Comparison of ENCODE assay signal across 9 mouse cellular contexts in the genomic region with DNA sequence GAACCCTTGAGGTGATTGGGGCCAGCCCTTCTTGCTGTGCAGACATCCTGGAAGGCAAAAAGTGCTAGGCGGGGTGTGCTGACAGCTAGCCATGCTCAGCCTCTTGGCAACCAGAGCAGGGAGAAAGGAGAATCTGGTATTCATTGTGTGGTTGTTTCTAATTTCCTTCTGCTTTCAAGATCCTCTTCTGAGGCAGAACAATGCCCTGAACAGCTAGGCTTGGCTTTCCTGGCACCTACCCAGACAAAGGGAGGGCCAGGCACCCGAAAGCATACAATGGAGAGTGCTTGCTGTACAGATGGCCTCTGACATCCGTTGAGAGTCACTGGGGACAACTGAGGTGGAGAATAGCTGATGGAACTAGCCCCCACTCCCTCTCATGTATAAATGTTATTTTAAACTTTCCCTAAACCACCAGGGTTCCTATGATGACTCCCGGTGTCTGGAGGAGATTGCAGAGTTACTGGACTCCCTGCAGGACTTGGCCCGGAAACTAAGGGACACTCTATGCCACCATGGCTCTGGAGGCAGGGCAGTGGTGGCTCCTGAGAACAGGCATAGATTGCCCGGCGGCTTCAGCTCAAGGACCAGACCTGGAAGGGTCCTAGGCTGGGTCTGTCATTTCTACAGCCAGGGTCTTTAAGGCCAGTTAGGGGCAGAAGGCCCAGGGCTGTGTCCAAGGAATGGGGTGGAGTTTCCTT. TPM values are rescaled to one million over a fixed set of nuclear protein-coding genes. Genes with fewer than 3 reads are reported as not detected.
A peak's percentile ranks its signal among the peaks of the same experiment; 100 is the strongest.
DNase-seq lines count a peak whose midpoint lies in the region; ATAC-seq and TF ChIP-seq lines count a peak whose summit lies in the region.
"Had no signal": no experiment of that assay in that cellular context is flagged by ENCODE, and none has a peak within 500 bp of the region (broad histone marks: within the 10 kb centered on the region; RNA-seq: fewer than 3 reads in every experiment).

No protein-coding gene starts in this region.

- no peak overlapping the region for H3K4me2 ChIP-seq in midbrain, embryonic 15.5 days
- H3K4me2 ChIP-seq in heart, embryonic 15.5 days: no peak overlapping the region
- no peak overlapping the region for H3K4me2 ChIP-seq in kidney, embryonic 16.5 days (replicated peaks; ENCODE audit: low read depth, low read length)
- H3K4me2 ChIP-seq in lung, postnatal 0 days (replicated peaks; ENCODE audit: low read depth, low read length): no peak overlapping the region
- H3K4me2 ChIP-seq: liver, embryonic 15.5 days had no signal

- no peaks in the 10 kb centered on the region for H3K27me3 ChIP-seq in midbrain, embryonic 10.5 days (ENCODE audit: low read depth, poor library complexity, severe bottlenecking)
- H3K27me3 ChIP-seq in midbrain, embryonic 15.5 days (replicated peaks): no peaks in the 10 kb centered on the region
- H3K27me3 ChIP-seq in heart, embryonic 15.5 days: no peaks in the 10 kb centered on the region
- no peaks in the 10 kb centered on the region for H3K27me3 ChIP-seq in kidney, embryonic 16.5 days (ENCODE audit: insufficient read depth, low read length)
- no peaks in the 10 kb centered on the region for H3K27me3 ChIP-seq in lung, postnatal 0 days (replicated peaks; ENCODE audit: insufficient read depth, low read length)
- no peaks in the 10 kb centered on the region for H3K27me3 ChIP-seq in thymus, adult 2 months (ENCODE audit: control insufficient read depth, insufficient read depth, low read length)
- H3K27me3 ChIP-seq: liver, embryonic 15.5 days had no signal

- TF ChIP-seq POLR2A in thymus, adult 2 months (IDR thresholded peaks at IDR 0.05; ENCODE audit: control insufficient read depth, extremely low read depth, insufficient read depth, low read length, poor library complexity): no peak

- H3K27ac ChIP-seq in midbrain, embryonic 10.5 days (replicated peaks): peak overlapping the region; percentile 63
- no peak overlapping the region for H3K27ac ChIP-seq in midbrain, embryonic 15.5 days
- peak overlapping the region; percentile 69 for H3K27ac ChIP-seq in heart, embryonic 15.5 days
- H3K27ac ChIP-seq in kidney, embryonic 16.5 days (ENCODE audit: low read length): peak overlapping the region; percentile 85
- peak overlapping the region; percentile 86 for H3K27ac ChIP-seq in lung, postnatal 0 days (ENCODE audit: low read length)
- no peak overlapping the region; the same call in 1 of the 2 replicates for H3K27ac ChIP-seq in thymus, adult 2 months (ENCODE audit: control insufficient read depth, insufficient read depth, low read length)

- H3K9me3 ChIP-seq in midbrain, embryonic 10.5 days (replicated peaks): no peaks in the 10 kb centered on the region
- no peaks in the 10 kb centered on the region for H3K9me3 ChIP-seq in midbrain, embryonic 15.5 days
- H3K9me3 ChIP-seq in heart, embryonic 15.5 days (replicated peaks): no peaks in the 10 kb centered on the region
- no peaks in the 10 kb centered on the region for H3K9me3 ChIP-seq in kidney, embryonic 16.5 days (ENCODE audit: low read length)
- H3K9me3 ChIP-seq in lung, postnatal 0 days (ENCODE audit: low read length): no peaks in the 10 kb centered on the region
- H3K9me3 ChIP-seq: liver, embryonic 15.5 days had no signal

- peaks cover 11% of the 10 kb centered on the region for H3K4me1 ChIP-seq in midbrain, embryonic 10.5 days
- H3K4me1 ChIP-seq in midbrain, embryonic 15.5 days: peaks cover 3% of the 10 kb centered on the region
- peaks cover 40% of the 10 kb centered on the region for H3K4me1 ChIP-seq in heart, embryonic 15.5 days (replicated peaks)
- peaks cover 34% of the 10 kb centered on the region for H3K4me1 ChIP-seq in kidney, embryonic 16.5 days (ENCODE audit: insufficient read depth, low read length)
- peaks cover 28% of the 10 kb centered on the region for H3K4me1 ChIP-seq in lung, postnatal 0 days (ENCODE audit: insufficient read depth, low read depth, low read length)
- peaks cover 40% of the 10 kb centered on the region for H3K4me1 ChIP-seq in thymus, adult 2 months (replicated peaks; ENCODE audit: control insufficient read depth, insufficient read depth, low read length)

- no peak overlapping the region for H3K9ac ChIP-seq in midbrain, embryonic 15.5 days
- no peak overlapping the region for H3K9ac ChIP-seq in heart, embryonic 15.5 days
- H3K9ac ChIP-seq in kidney, embryonic 16.5 days (replicated peaks; ENCODE audit: low read length): no peak overlapping the region
- H3K9ac ChIP-seq in lung, postnatal 0 days (replicated peaks; ENCODE audit: low read depth): no peak overlapping the region
- H3K9ac ChIP-seq: liver, embryonic 15.5 days had no signal

- H3K36me3 ChIP-seq in midbrain, embryonic 10.5 days: no peaks in the 10 kb centered on the region
- no peaks in the 10 kb centered on the region for H3K36me3 ChIP-seq in midbrain, embryonic 15.5 days (replicated peaks)
- H3K36me3 ChIP-seq in heart, embryonic 15.5 days: no peaks in the 10 kb centered on the region
- H3K36me3 ChIP-seq in kidney, embryonic 16.5 days (ENCODE audit: insufficient read depth, low read length): no peaks in the 10 kb centered on the region
- H3K36me3 ChIP-seq in lung, postnatal 0 days (ENCODE audit: insufficient read depth, low read length): no peaks in the 10 kb centered on the region
- no peaks in the 10 kb centered on the region for H3K36me3 ChIP-seq in thymus, adult 2 months (ENCODE audit: control insufficient read depth, insufficient read depth, low read length)
- H3K36me3 ChIP-seq: liver, embryonic 15.5 days had no signal

- no peak for ATAC-seq in midbrain, embryonic 15.5 days (replicated peaks)
- peak; percentile 66 for ATAC-seq in heart, embryonic 15.5 days (replicated peaks; ENCODE audit: insufficient number of reproducible peaks, insufficient read depth, low FRiP score, low read depth)
- peak; percentile 57; the same call in 1 of the 2 replicates for ATAC-seq in kidney, embryonic 16.5 days (ENCODE audit: low FRiP score, low TSS enrichment)
- ATAC-seq in lung, postnatal 0 days: peak; percentile 83

- no peak overlapping the region for H3K4me3 ChIP-seq in midbrain, embryonic 10.5 days
- H3K4me3 ChIP-seq in midbrain, embryonic 15.5 days: no peak overlapping the region
- H3K4me3 ChIP-seq in heart, embryonic 15.5 days: no peak overlapping the region
- H3K4me3 ChIP-seq in kidney, embryonic 16.5 days (ENCODE audit: low read length): no peak overlapping the region
- no peak overlapping the region for H3K4me3 ChIP-seq in lung, postnatal 0 days (ENCODE audit: low read depth, low read length)
- no peak overlapping the region for H3K4me3 ChIP-seq in thymus, adult 2 months (ENCODE audit: control insufficient read depth, insufficient read depth, low read length)
- H3K4me3 ChIP-seq: liver, embryonic 15.5 days had no signal

- WGBS in midbrain, embryonic 10.5 days: 65% methylated on average over 7 of the region's 7 CpGs
- WGBS in midbrain, embryonic 15.5 days: 51% methylated on average over 7 of the region's 7 CpGs
- WGBS in heart, embryonic 15.5 days: 30% methylated on average over 7 of the region's 7 CpGs
- WGBS in kidney, embryonic 16.5 days: 59% methylated on average over 7 of the region's 7 CpGs
- 30% methylated on average over 7 of the region's 7 CpGs for WGBS in lung, postnatal 0 days
- WGBS in thymus, adult 2 months: 49% methylated on average over 7 of the region's 7 CpGs

- TF ChIP-seq CTCF in lung, postnatal 0 days (IDR thresholded peaks at IDR 0.05): no peak
- no peak for TF ChIP-seq CTCF in thymus, adult 2 months (IDR thresholded peaks at IDR 0.05; ENCODE audit: borderline replicate concordance, control insufficient read depth, extremely low read depth, insufficient read depth, low read length, poor library complexity)

- DNase-seq in midbrain, embryonic 10.5 days (ENCODE audit: low spot score): no peak
- peak; percentile 27 to 31 for DNase-seq in cerebellum, postnatal 36 days
- DNase-seq in lung, postnatal 0 days (ENCODE audit: low spot score): peak; percentile 83
- peak; percentile 22 for DNase-seq in right cerebral cortex, postnatal 4 days
- no peak for DNase-seq in thymus, adult 2 months

- peak; percentile 37 for TF ChIP-seq EP300 in lung, postnatal 0 days (IDR thresholded peaks at IDR 0.05)

RNA-seq across cellular contexts. Expression of a gene that starts 16.2 kb away (rescaled TPM):
- not detected in 2 replicates for polyA plus RNA-seq in midbrain, embryonic 10.5 days (2016; fragmentation: Nextera tagmentation; extraction: Ambion mirVana)
- not detected in 2 replicates for polyA plus RNA-seq in midbrain, embryonic 15.5 days (2015; fragmentation: Nextera tagmentation; extraction: Ambion mirVana)
- 0.30 and 0.44 TPM in 2 replicates for polyA plus RNA-seq in heart, embryonic 15.5 days (2015; fragmentation: Nextera tagmentation; extraction: Ambion mirVana)
- polyA plus RNA-seq in kidney, embryonic 16.5 days (2015; fragmentation: Nextera tagmentation; extraction: Ambion mirVana): 0.76 TPM in 1 of 2 replicates, not detected in the other
- 26,192 and 26,425 TPM in 2 replicates for polyA plus RNA-seq in lung, postnatal 0 days (2015; fragmentation: Nextera tagmentation; extraction: Ambion mirVana)
- polyA plus RNA-seq in thymus, adult 2 months (2012; rRNA removed): 65.9 and 174 TPM in 2 replicates
- polyA plus RNA-seq: liver, embryonic 15.5 days had no signal

Comparison
In these comparisons a context has a peak if more than half of its experiments do, and no peak if none do; other contexts are left out.
1. H3K27ac ChIP-seq: peak in midbrain, embryonic 10.5 days (single experiment), heart, embryonic 15.5 days (single experiment), kidney, embryonic 16.5 days (single experiment) and lung, postnatal 0 days (single experiment); none in midbrain, embryonic 15.5 days (single experiment) and thymus, adult 2 months (single experiment).
2. DNase-seq: peak in cerebellum, postnatal 36 days (2 of 2), lung, postnatal 0 days (single experiment) and right cerebral cortex, postnatal 4 days (single experiment); none in midbrain, embryonic 10.5 days (single experiment) and thymus, adult 2 months (single experiment).
3. RNA of a gene that starts 16.2 kb away (polyA plus RNA-seq): 26,192 to 26,425 TPM in lung, postnatal 0 days; 65.9 to 174 TPM in thymus, adult 2 months, 0.76 TPM in kidney, embryonic 16.5 days, 0.30 to 0.44 TPM in heart, embryonic 15.5 days, not detected in midbrain, embryonic 10.5 days and not detected in midbrain, embryonic 15.5 days; every median in the first group is over 100 times any median in the second.